Mouse (Mus musculus) urinary bladder, postnatal 0 days (tissue): ENCODE results near the gene Rab14. TPM values are rescaled to one million over a fixed set of nuclear protein-coding genes. Genes with fewer than 3 reads are reported as not detected.

Experiments
- polyA plus RNA-seq: library from polyadenylated mRNA; unstranded; fragments of >200 nt; fragmentation: Nextera tagmentation; extraction: Ambion mirVana; gene quantifications from 2 replicates; pipeline ENCODE4 v1.2.1, GENCODE M21; 2015

The Rab14 gene
- polyA plus RNA-seq = 275 and 317 TPM in 2 replicates

GRCm38 (mm10) chr2:35200898-35201668 is at the start of gene Rab14:
Gene Rab14, minus strand, starts transcription at chr2:35201120.

Other genes starting within 250 kb of the Rab14 start
- 0.76 and 1.2 TPM in 2 replicates for gene Traf1, start 239.3 kb downstream of the Rab14 start, polyA plus RNA-seq
- 0.17 and 0.26 TPM in 2 replicates for gene Hc, start 139.7 kb downstream of the Rab14 start, polyA plus RNA-seq
- gene AI182371, start 99.6 kb downstream of the Rab14 start, polyA plus RNA-seq = 0.15 and 0.22 TPM in 2 replicates
- 7.0 and 7.7 TPM in 2 replicates for gene Cntrl, start 91.6 kb downstream of the Rab14 start, polyA plus RNA-seq
- gene Gsn, start 55.3 kb upstream of the Rab14 start, polyA plus RNA-seq = 717 and 725 TPM in 2 replicates
- gene Stom, start 135.9 kb upstream of the Rab14 start, polyA plus RNA-seq = 86.7 and 97.1 TPM in 2 replicates
- not detected in 2 replicates for gene 4930568D16Rik, start 166.6 kb upstream of the Rab14 start, polyA plus RNA-seq
- gene 4930402F06Rik, start 196.1 kb upstream of the Rab14 start, polyA plus RNA-seq = not detected in 2 replicates